Mouse (Mus musculus): ENCODE results near the gene Ano4. TPM values are rescaled to one million over a fixed set of nuclear protein-coding genes. Genes with fewer than 3 reads are reported as not detected.

Gene Ano4
- polyA plus RNA-seq, 1 experiment = not detected

- Histone ChIP-seq H3K4me2 (ENCODE audit: low read depth) (no peak overlapping the region), H3K27me3 (ENCODE audit: control insufficient read depth, insufficient read depth, insufficient read length) (no peaks in the 10 kb centered on the region), H3ac (ENCODE audit: control insufficient read depth, insufficient read length) (no peak overlapping the region), H3K79me2 (ENCODE audit: control insufficient read depth, insufficient read depth) (no peaks in the 10 kb centered on the region), H3K36me3 (ENCODE audit: control insufficient read depth, insufficient read depth) (no peaks in the 10 kb centered on the region), H3K4me3 (no peak overlapping the region)
- TF ChIP-seq MYOD1 (IDR thresholded peaks at IDR 0.05; ENCODE audit: control insufficient read depth in 1 of 3, insufficient read length in 2 of 3, low read depth in 2 of 3) (no peak), SRF (IDR thresholded peaks at IDR 0.05; ENCODE audit: control insufficient read depth, insufficient read length, low read depth) (no peak), CEBPB (IDR thresholded peaks at IDR 0.05; ENCODE audit: insufficient read depth, poor library complexity, severe bottlenecking) (no peak), E2F4 (IDR thresholded peaks at IDR 0.05; ENCODE audit: insufficient read depth) (no peak), MYOG (IDR thresholded peaks at IDR 0.05; ENCODE audit: control insufficient read depth in 1 of 3, insufficient read depth in 1 of 3, insufficient read length in 2 of 3, low read depth in 2 of 3) (no peak), REST (IDR thresholded peaks at IDR 0.05; ENCODE audit: insufficient read depth, insufficient read length) (no peak), POLR2AphosphoS2 (IDR thresholded peaks at IDR 0.05; ENCODE audit: insufficient read length, low read depth) (no peak), TCF12 (IDR thresholded peaks at IDR 0.05; ENCODE audit: insufficient read depth, poor library complexity, severe bottlenecking) (no peak), USF1 (IDR thresholded peaks at IDR 0.05; ENCODE audit: low read depth) (no peak), MAX (IDR thresholded peaks at IDR 0.05; ENCODE audit: low read depth) (no peak), TCF3 (IDR thresholded peaks at IDR 0.05; ENCODE audit: insufficient read length, low read depth) (no peak), POLR2A (IDR thresholded peaks at IDR 0.05; ENCODE audit: insufficient read length, low read depth) (no peak)
Observed at GRCm38 (mm10) chr10:88960791-88961190, 383.8 kb downstream of the Ano4 start.

- Histone ChIP-seq H3K4me2 (ENCODE audit: low read depth) (no peak overlapping the region), H3K79me2 (ENCODE audit: control insufficient read depth, insufficient read depth) (no peaks in the 10 kb centered on the region), H3K27me3 (ENCODE audit: control insufficient read depth, insufficient read depth, insufficient read length) (no peaks in the 10 kb centered on the region), H3K36me3 (ENCODE audit: control insufficient read depth, insufficient read depth) (no peaks in the 10 kb centered on the region), H3ac (ENCODE audit: control insufficient read depth, insufficient read length) (no peak overlapping the region), H3K4me3 (no peak overlapping the region)
- TF ChIP-seq POLR2A (IDR thresholded peaks at IDR 0.05; ENCODE audit: insufficient read length, low read depth) (no peak), E2F4 (IDR thresholded peaks at IDR 0.05; ENCODE audit: insufficient read depth) (no peak), MYOG (IDR thresholded peaks at IDR 0.05; ENCODE audit: control insufficient read depth in 1 of 3, insufficient read depth in 1 of 3, insufficient read length in 2 of 3, low read depth in 2 of 3) (no peak), SRF (IDR thresholded peaks at IDR 0.05; ENCODE audit: control insufficient read depth, insufficient read length, low read depth) (no peak), MYOD1 (IDR thresholded peaks at IDR 0.05; ENCODE audit: control insufficient read depth in 1 of 3, insufficient read length in 2 of 3, low read depth in 2 of 3) (no peak), USF1 (IDR thresholded peaks at IDR 0.05; ENCODE audit: low read depth) (no peak), MAX (IDR thresholded peaks at IDR 0.05; ENCODE audit: low read depth) (no peak), TCF3 (IDR thresholded peaks at IDR 0.05; ENCODE audit: insufficient read length, low read depth) (no peak), TCF12 (IDR thresholded peaks at IDR 0.05; ENCODE audit: insufficient read depth, poor library complexity, severe bottlenecking) (no peak), CEBPB (IDR thresholded peaks at IDR 0.05; ENCODE audit: insufficient read depth, poor library complexity, severe bottlenecking) (no peak), POLR2AphosphoS2 (IDR thresholded peaks at IDR 0.05; ENCODE audit: insufficient read length, low read depth) (no peak), REST (IDR thresholded peaks at IDR 0.05; ENCODE audit: insufficient read depth, insufficient read length) (no peak)
Observed at GRCm38 (mm10) chr10:88950297-88950653, 394.3 kb downstream of the Ano4 start.

- H3K4me2 ChIP-seq (ENCODE audit: low read depth) = no peak overlapping the region
- no peak overlapping the region for H3K4me3 ChIP-seq
- no peaks in the 10 kb centered on the region for H3K27me3 ChIP-seq (ENCODE audit: control insufficient read depth, insufficient read depth, insufficient read length)
- no peak overlapping the region for H3ac ChIP-seq (ENCODE audit: control insufficient read depth, insufficient read length)
- no peaks in the 10 kb centered on the region for H3K36me3 ChIP-seq (ENCODE audit: control insufficient read depth, insufficient read depth)
- TF ChIP-seq MAX (IDR thresholded peaks at IDR 0.05; ENCODE audit: low read depth) = no peak
- TF ChIP-seq POLR2A (IDR thresholded peaks at IDR 0.05; ENCODE audit: insufficient read length, low read depth) = no peak
- no peak for TF ChIP-seq TCF3 (IDR thresholded peaks at IDR 0.05; ENCODE audit: insufficient read length, low read depth)
- no peak for TF ChIP-seq MYOD1 (IDR thresholded peaks at IDR 0.05; ENCODE audit: control insufficient read depth in 1 of 3, insufficient read length in 2 of 3, low read depth in 2 of 3)
- no peak for TF ChIP-seq MYOG (IDR thresholded peaks at IDR 0.05; ENCODE audit: control insufficient read depth in 1 of 3, insufficient read depth in 1 of 3, insufficient read length in 2 of 3, low read depth in 2 of 3)
- TF ChIP-seq E2F4 (IDR thresholded peaks at IDR 0.05; ENCODE audit: insufficient read depth) = no peak
- TF ChIP-seq CEBPB (IDR thresholded peaks at IDR 0.05; ENCODE audit: insufficient read depth, poor library complexity, severe bottlenecking) = no peak
- no peak for TF ChIP-seq TCF12 (IDR thresholded peaks at IDR 0.05; ENCODE audit: insufficient read depth, poor library complexity, severe bottlenecking)
- TF ChIP-seq REST (IDR thresholded peaks at IDR 0.05; ENCODE audit: insufficient read depth, insufficient read length) = no peak
- TF ChIP-seq POLR2AphosphoS2 (IDR thresholded peaks at IDR 0.05; ENCODE audit: insufficient read length, low read depth) = no peak
- no peak for TF ChIP-seq USF1 (IDR thresholded peaks at IDR 0.05; ENCODE audit: low read depth)
- TF ChIP-seq SRF (IDR thresholded peaks at IDR 0.05; ENCODE audit: control insufficient read depth, insufficient read length, low read depth) = no peak
- no peaks in the 10 kb centered on the region for H3K79me2 ChIP-seq (ENCODE audit: control insufficient read depth, insufficient read depth)
Observed at GRCm38 (mm10) chr10:88949649-88950296, 394.8 kb downstream of the Ano4 start.

Other genes starting within 250 kb of the Ano4 start
- gene Gas2l3, start 99.2 kb upstream of the Ano4 start, polyA plus RNA-seq (2012; fragmentation: generic; extraction: Trizol) = 2.6 TPM
- gene Nr1h4, start 188.8 kb upstream of the Ano4 start, polyA plus RNA-seq (2012; fragmentation: generic; extraction: Trizol) = not detected